ENCODE assay signal across 8 mouse cellular contexts in genomic region chr3:152211731-152212279, GRCm38 (mm10). TPM values are rescaled to one million over a fixed set of nuclear protein-coding genes. Genes with fewer than 3 reads are reported as not detected.
DNase-seq lines count a peak whose midpoint lies in the region; ATAC-seq and TF ChIP-seq lines count a peak whose summit lies in the region.

No protein-coding gene starts in this region.

- peak overlapping the region; percentile 79 for H3K4me2 ChIP-seq in kidney, postnatal 0 days (ENCODE audit: low read length)

- peak overlapping the region; percentile 100 for H3K9ac ChIP-seq in kidney, postnatal 0 days (ENCODE audit: low read depth, low read length)

- DNase-seq in kidney, postnatal 0 days (ENCODE audit: low spot score), result no peak
- DNase-seq in kidney, postnatal 10 days, result no peak
- peak; percentile 36 for DNase-seq in NIH3T3 (ENCODE audit: low read depth)
- no peak for DNase-seq in hindbrain, embryonic 10.5 days (ENCODE audit: low spot score)
- DNase-seq in lung, postnatal 25 days (ENCODE audit: low spot score), result peak; percentile 17
- DNase-seq in thymus, postnatal 36 days, result peak; percentile 34 to 37
- DNase-seq in urinary bladder, postnatal 36 days (ENCODE audit: low spot score in 2 of 2), result no peak
- DNase-seq in urinary bladder, postnatal 10 days (ENCODE audit: low spot score), result no peak

- H3K36me3 ChIP-seq in kidney, postnatal 0 days (ENCODE audit: insufficient read depth, low read length), result peaks cover 12% of the 10 kb centered on the region
- peaks cover 53% of the 10 kb centered on the region for H3K36me3 ChIP-seq in hindbrain, embryonic 10.5 days

- H3K4me1 ChIP-seq in kidney, postnatal 0 days (replicated peaks; ENCODE audit: insufficient read depth, low read length), result peaks cover 21% of the 10 kb centered on the region
- peaks cover 37% of the 10 kb centered on the region for H3K4me1 ChIP-seq in hindbrain, embryonic 10.5 days (replicated peaks)

- H3K27ac ChIP-seq in kidney, postnatal 0 days, result peak overlapping the region; percentile 99; the same call in 1 of the 2 replicates
- peak overlapping the region; percentile 100 for H3K27ac ChIP-seq in hindbrain, embryonic 10.5 days

- WGBS in kidney, postnatal 0 days, result 7% methylated on average over 7 of the region's 7 CpGs
- 51% methylated on average over 7 of the region's 7 CpGs for WGBS in hindbrain, embryonic 10.5 days

- peak overlapping the region; percentile 94 for H3K4me3 ChIP-seq in kidney, postnatal 0 days (replicated peaks; ENCODE audit: low read depth, low read length)
- peak overlapping the region; percentile 99 for H3K4me3 ChIP-seq in hindbrain, embryonic 10.5 days

- ATAC-seq in kidney, postnatal 0 days (replicated peaks; ENCODE audit: low FRiP score, low read depth), result no peak

- TF ChIP-seq CTCF in kidney, postnatal 0 days (IDR thresholded peaks at IDR 0.05; ENCODE audit: low read depth), result no peak

- H3K27me3 ChIP-seq in kidney, postnatal 0 days (ENCODE audit: insufficient read depth, low read length), result no peaks in the 10 kb centered on the region
- H3K27me3 ChIP-seq in hindbrain, embryonic 10.5 days (ENCODE audit: insufficient read depth, poor library complexity, severe bottlenecking), result no peaks in the 10 kb centered on the region

- H3K9me3 ChIP-seq in kidney, postnatal 0 days (replicated peaks; ENCODE audit: low read length), result no peaks in the 10 kb centered on the region
- H3K9me3 ChIP-seq in hindbrain, embryonic 10.5 days, result no peaks in the 10 kb centered on the region

RNA-seq across cellular contexts. Expression of gene Fubp1, which starts 1.6 kb away (rescaled TPM):
- polyA plus RNA-seq in kidney, postnatal 0 days (2015; fragmentation: Nextera tagmentation; extraction: Ambion mirVana), result 178 and 189 TPM in 2 replicates
- polyA plus RNA-seq in hindbrain, embryonic 10.5 days (2016; fragmentation: Nextera tagmentation; extraction: Ambion mirVana), result 321 and 408 TPM in 2 replicates

RNA-seq across cellular contexts. Expression of gene Dnajb4, which starts 1.7 kb away (rescaled TPM):
- 32.5 and 34.9 TPM in 2 replicates for polyA plus RNA-seq in kidney, postnatal 0 days (2015; fragmentation: Nextera tagmentation; extraction: Ambion mirVana)
- 19.9 and 21.2 TPM in 2 replicates for polyA plus RNA-seq in hindbrain, embryonic 10.5 days (2016; fragmentation: Nextera tagmentation; extraction: Ambion mirVana)

RNA-seq across cellular contexts. Expression of gene Gipc2, which starts 45.8 kb away (rescaled TPM):
- 74.1 and 84.5 TPM in 2 replicates for polyA plus RNA-seq in kidney, postnatal 0 days (2015; fragmentation: Nextera tagmentation; extraction: Ambion mirVana)
- polyA plus RNA-seq in hindbrain, embryonic 10.5 days (2016; fragmentation: Nextera tagmentation; extraction: Ambion mirVana), result 2.6 and 2.9 TPM in 2 replicates

RNA-seq across cellular contexts. Expression of gene Nexn, which starts 54.3 kb away (rescaled TPM):
- polyA plus RNA-seq in kidney, postnatal 0 days (2015; fragmentation: Nextera tagmentation; extraction: Ambion mirVana), result 15.8 and 18.1 TPM in 2 replicates
- 2.8 and 5.2 TPM in 2 replicates for polyA plus RNA-seq in hindbrain, embryonic 10.5 days (2016; fragmentation: Nextera tagmentation; extraction: Ambion mirVana)

Comparison
In these comparisons a context has a peak if more than half of its experiments do, and no peak if none do; other contexts are left out.
1. DNase-seq: peak in NIH3T3 (single experiment), lung, postnatal 25 days (single experiment) and thymus, postnatal 36 days (2 of 2); none in kidney, postnatal 0 days (single experiment), kidney, postnatal 10 days (single experiment), hindbrain, embryonic 10.5 days (single experiment), urinary bladder, postnatal 36 days (0 of 2) and urinary bladder, postnatal 10 days (single experiment).
2. RNA of gene Gipc2, which starts 45.8 kb away (polyA plus RNA-seq): 74.1 to 84.5 TPM in kidney, postnatal 0 days; 2.6 to 2.9 TPM in hindbrain, embryonic 10.5 days; every median in the first group is over 10 times any median in the second.